Mouse (Mus musculus) large intestine, adult 2 months (tissue): ENCODE measurements around the gene Hspa1b. TPM values are rescaled to one million over a fixed set of nuclear protein-coding genes. Genes with fewer than 3 reads are reported as not detected.
"Not testable (repeated sequence)": the region's sequence is repeated elsewhere in the genome, so short reads cannot be mapped to it uniquely, and the experiment has no call there.

ENCODE experiments used
- DNase-seq: peaks from one replicate; pipeline ENCODE4 v3.0.0-alpha.2; 2012; ENCODE audit warnings: low read depth, low spot score
- WGBS: fragments of 180-500 bp; shearing (Covaris S2); methylation state at CpG from one replicate; pipeline ENCODE4 v1.1.7; 2018; 5-methylcytosine and 5-hydroxymethylcytosine counted together
- polyA plus RNA-seq: library from polyadenylated mRNA; depleted of rRNA; stranded (reverse); fragments of >200 nt; gene quantifications from 2 replicates; pipeline ENCODE4 v1.2.3, GENCODE M21; 2012

The Hspa1b gene
- polyA plus RNA-seq, 1 experiment, result 12.0 TPM

DNA sequence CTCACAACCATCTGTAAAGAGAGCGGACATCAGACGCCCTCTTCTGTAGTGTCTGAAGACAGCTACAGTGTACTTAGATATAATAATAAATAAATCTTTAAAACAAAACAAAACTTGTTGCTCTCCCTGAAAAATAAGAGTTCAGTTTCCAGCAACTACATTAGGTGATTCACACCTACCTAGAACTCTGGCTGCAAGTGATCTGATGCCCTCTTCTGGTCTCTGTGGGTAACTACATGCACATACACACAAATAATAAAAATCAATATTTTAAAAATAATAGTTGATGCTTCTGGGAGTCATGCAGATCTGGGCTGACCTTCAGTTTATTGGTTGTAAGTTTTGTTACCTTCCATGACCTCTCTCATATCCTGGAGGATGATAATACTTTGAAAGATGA lies 25.2 kb upstream of the Hspa1b start:
- DNase-seq, result no peak
- 68% methylated on average over 2 of the region's 2 CpGs for WGBS

DNA sequence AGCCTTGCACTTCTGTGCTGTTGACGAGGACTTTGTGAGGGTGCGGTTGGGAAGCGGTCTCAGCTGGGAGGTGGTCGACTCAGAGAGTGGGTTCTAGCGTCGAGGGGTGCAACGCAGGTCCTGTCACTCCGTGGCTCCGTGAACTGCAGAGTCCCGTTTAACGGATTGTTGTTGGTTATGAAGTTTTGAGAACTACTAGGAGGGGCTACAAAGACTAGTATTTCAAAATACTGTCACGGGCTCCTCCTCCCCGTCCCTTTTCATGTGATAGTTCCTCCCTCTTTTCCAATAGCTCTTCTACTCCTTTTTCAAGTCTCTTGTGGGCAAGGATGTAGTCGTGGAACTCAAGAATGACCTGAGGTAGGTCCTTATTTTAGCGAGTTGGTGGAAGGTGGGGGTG lies 23.3 kb upstream of the Hspa1b start:
- under 1% methylated on average over 15 of the region's 15 CpGs for WGBS
- DNase-seq, result no peak

DNA sequence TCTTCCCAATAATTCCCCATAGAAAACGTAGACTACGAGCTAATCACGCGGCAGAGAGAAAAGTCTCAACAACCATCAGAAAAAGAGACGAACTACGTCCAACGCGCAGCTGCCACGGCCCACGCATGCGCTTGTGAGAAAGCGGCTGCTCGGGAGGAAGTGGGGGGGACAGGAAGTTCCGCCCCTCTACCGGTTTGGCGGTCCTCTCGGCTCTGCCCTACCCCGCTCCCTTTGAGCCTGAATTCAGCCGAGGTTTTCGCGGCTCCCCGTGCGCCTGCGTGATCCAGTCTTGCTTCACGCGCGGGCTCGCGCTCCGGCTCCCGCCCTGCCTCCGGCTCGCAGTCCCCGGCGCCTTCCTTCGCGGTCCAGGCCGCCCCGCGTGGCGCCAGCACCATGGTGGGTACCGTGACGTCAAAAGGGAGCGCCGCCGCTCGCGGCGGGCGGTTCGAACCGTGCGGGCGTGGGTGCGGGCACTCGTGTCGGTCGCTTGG lies 22.7 kb upstream of the Hspa1b start, which contains the start of gene Lsm2:
TSS of gene Lsm2 (plus strand) at position 173 of the 491 bp plus-strand sequence.
- peak; percentile 85 for DNase-seq
- under 1% methylated on average over 58 of the region's 58 CpGs for WGBS

DNA sequence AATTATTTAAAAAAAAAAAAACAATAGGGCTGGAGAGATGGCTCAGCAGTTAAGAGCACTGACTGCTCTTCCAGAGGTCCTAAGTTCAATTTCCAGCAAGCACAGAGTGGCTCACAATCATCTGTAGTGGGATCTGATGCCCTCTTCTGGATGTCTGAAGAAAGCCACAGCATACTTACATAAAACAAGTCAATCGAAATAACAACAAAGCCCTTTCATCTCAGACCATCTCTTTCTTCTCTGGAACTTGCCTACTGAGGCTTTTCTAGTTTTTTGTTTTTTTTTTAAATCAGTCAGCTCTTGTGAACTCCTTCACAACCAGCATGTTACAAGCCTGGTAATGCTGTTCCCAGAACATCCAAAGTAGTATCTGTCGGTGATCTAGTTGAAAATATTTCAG lies 21.6 kb upstream of the Hspa1b start:
- no peak for DNase-seq
- 3% methylated on average over 2 of the region's 2 CpGs for WGBS

DNA sequence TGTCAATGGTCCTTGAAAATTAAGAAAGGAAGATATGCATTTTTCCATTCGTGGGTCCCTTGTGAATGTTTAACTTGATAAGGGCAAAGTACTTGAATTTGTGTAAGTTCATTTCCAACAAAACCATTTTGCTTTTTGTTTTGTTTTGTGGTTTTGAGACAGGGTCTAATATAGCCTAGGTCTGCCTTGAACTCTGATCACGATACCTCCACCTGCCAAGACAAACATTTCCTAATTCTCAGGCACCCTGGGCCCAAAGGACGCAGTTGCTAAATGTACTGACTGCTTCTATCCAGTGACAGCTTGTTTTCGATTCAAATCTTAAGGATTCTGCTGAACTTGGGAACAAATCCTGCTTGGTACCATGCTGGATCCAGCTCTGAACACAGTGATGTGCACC lies 20.6 kb upstream of the Hspa1b start:
- DNase-seq, result no peak

DNA sequence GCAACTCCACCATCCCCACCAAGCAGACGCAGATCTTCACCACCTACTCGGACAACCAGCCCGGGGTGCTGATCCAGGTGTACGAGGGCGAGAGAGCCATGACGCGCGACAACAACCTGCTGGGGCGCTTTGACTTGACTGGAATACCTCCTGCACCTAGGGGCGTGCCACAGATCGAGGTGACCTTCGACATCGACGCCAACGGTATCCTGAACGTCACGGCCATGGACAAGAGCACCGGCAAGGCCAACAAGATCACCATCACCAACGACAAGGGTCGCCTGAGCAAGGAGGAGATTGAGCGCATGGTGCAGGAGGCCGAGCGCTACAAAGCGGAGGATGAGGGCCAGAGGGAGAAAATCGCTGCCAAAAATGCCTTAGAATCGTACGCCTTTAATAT lies 19.2 kb upstream of the Hspa1b start:
- 92% methylated on average over 27 of the region's 27 CpGs for WGBS
- no peak for DNase-seq

More for the DNA sequence above, 20.6 kb upstream of the Hspa1b start:
- 45% methylated on average over 4 of the region's 4 CpGs for WGBS

DNA sequence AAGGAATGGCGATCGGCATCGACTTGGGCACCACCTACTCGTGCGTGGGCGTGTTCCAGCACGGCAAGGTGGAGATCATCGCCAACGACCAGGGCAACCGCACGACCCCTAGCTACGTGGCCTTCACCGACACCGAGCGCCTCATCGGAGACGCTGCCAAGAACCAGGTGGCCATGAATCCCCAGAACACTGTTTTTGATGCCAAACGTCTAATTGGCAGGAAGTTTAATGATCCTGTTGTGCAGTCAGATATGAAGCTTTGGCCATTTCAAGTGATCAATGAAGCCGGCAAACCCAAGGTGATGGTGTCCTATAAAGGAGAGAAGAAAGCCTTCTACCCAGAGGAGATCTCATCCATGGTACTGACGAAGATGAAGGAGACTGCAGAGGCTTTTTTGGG lies 18.0 kb upstream of the Hspa1b start:
- WGBS, result 96% methylated on average over 20 of the region's 20 CpGs
- no peak for DNase-seq

DNA sequence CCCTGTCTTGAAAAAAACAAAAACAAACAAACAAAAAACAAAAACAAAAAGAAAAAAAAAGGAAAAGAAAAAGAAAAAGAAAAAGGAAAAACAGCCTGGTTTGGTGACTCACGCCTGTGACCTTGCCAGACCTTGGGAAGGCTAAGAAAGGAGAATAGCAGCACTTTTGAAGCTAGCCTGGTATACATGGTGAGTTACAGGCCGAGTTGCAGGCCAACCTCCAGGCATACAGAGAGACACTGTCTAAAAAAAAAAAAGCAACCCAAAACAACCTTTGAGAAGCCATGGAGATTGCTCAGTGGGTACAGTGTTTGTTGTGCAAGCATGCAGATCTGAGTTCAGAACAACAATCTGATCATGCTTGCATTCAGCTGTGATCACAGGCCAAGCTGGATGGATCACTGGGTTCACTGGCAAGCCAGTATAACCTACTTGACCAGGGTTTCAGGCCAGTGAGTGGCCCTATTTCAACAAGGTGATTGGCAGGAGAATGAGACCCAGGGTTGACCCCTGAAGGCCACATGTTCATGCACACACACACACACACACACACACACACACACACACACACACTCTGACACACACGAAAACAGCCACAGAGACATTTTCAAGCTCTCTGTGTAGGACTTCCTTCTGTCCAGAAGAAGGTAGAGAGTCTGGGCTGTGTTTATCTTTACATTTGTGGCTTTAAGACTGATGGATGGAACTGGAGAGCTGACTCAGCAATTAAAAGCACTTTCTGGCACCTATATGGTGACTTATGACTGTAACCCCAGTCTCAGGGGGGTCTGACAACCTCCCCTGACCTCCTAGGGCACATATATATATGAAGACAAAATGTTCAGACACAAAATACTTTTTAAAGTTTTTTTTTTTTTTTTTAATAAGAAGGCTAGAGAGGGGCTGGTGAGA lies 16.8 kb upstream of the Hspa1b start:
- DNase-seq, result no peak
- WGBS, result 88% methylated on average over 3 of the region's 3 CpGs

DNA sequence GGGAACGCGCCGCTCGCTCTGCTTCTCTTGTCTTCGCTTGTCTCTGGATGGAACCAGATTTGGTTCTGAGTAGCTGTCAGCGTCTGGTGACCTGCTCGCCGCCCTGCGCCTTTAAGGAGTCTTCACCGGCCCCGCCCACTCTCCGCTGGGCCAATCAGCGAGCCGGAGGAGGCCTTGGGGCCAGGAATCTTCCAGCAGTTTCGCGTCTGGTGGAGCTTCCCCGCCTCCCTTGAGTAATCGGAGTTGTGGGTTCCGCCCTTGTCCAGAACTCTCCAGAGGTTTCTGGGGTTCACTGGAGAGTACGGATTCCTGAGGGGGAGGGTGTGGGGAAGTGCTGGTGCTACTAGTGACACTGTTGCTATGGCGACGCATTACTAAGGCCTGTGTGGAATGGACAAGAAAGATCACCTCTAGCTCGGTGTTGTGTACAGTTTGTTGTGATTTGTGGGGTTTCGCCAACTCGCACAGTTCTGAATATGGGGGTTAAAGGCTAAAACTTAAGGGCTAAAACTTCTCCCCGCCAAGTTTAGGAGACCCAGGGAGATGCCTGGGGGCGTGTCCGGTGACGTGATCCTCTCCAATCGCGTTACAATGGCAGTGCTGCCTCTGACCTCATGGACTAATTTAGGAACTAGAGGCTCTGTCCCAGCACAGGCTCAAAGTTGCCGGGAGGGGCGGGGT lies 13.2 kb upstream of the Hspa1b start, which contains the start of the genes Hspa1a and Hspa1l:
TSS of gene Hspa1a (minus strand) at position 88 of the 681 bp plus-strand sequence.
TSS of gene Hspa1l (plus strand) at position 635 of the 681 bp plus-strand sequence.
- DNase-seq, result not testable (repeated sequence)
- WGBS, result under 1% methylated on average over 33 of the region's 33 CpGs

DNA sequence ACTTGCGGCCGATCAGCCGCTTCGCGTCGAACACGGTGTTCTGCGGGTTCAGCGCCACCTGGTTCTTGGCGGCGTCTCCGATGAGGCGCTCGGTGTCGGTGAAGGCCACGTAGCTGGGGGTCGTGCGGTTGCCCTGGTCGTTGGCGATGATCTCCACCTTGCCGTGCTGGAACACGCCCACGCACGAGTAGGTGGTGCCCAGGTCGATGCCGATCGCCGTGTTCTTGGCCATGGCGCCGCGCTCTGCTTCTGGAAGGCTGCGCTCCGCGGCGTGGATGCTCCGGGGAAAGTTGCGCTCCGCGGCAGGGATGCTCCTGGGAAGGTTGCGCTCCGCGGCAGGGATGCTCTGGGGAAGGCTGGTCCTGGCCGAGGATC lies 12.6 kb upstream of the Hspa1b start:
- 1% methylated on average over 28 of the region's 43 CpGs for WGBS

DNA sequence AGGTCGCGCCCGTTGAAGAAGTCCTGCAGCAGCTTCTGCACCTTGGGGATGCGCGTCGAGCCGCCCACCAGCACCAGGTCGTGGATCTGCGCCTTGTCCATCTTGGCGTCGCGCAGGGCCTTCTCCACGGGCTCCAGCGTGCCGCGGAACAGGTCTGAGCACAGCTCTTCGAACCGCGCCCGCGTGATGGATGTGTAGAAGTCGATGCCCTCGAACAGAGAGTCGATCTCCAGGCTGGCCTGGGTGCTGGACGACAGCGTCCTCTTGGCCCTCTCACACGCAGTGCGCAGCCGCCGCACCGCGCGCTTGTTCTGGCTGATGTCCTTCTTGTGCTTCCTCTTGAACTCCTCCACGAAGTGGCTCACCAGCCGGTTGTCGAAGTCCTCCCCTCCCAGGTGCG lies 11.8 kb upstream of the Hspa1b start:
- WGBS, result 38% methylated on average over 26 of the region's 37 CpGs
- not testable (repeated sequence) for DNase-seq

More for the DNA sequence above, 12.6 kb upstream of the Hspa1b start:
- not testable (repeated sequence) for DNase-seq

DNA sequence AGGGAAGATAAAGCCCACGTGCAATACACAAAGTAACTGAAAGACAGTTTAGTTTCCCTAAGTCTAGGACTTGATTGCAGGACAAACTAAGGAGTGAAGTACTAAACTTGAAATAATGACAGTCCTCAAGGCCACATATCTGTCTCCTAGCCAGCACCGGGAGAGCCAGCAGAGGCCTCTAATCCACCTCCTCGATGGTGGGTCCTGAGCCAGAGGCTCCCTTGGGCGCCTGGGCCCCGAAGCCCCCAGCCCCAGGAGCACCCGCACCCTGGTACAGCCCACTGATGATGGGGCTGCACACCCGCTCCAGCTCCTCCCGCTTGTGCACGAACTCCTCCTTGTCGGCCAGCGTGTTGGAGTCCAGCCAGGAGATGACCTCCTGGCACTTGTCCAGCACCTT lies 10.8 kb upstream of the Hspa1b start, which contains the start of gene Gm20481:
TSS of gene Gm20481 (plus strand) at position 91 of the 400 bp plus-strand sequence.
- not testable (repeated sequence) for DNase-seq
- 57% methylated on average over 6 of the region's 11 CpGs for WGBS

DNA sequence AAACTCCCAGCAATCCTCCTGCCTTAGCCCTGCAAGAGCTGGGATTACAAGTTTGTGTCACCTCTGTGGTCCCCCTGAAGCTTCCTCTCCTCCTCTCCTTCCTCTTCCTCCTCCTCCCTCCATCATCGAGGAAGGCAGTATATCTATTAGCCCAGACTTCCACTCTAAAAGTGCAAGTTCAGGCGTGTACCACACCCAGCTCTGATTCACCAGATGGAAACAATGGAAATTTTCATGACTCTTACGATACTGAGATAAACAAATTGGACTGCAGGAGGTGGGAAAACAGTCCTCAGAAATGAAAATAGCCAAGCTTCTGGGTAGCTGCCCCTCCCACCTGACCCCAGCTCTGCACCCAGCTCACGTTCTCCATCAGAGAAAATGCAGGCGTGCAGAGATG lies 6.6 kb upstream of the Hspa1b start:
- 39% methylated on average over 5 of the region's 5 CpGs for WGBS

DNA sequence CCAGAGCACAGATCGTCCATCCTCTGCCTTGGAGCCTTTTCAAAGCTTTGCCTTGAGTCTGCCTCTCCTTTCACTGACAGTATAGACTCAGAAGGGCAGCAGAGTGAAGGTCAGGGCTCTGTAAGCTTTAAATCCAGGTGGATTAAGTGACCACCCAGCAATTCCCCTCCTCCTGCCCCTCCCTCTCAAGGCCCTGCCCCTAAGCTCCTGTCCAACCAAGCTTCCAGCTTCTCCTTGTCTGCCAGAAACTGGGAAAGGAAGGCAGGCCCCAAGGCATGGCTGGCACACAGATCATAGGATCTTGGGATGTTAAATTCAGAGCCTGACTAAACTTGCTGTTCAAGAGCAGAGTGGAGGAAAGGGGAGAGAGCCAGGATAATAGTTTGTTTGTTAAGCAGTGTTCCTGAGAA lies 5.6 kb upstream of the Hspa1b start:
- no peak for DNase-seq
- 18% methylated on average over 1 of the region's 1 CpGs for WGBS

More for the DNA sequence above, 6.6 kb upstream of the Hspa1b start:
- no peak for DNase-seq

DNA sequence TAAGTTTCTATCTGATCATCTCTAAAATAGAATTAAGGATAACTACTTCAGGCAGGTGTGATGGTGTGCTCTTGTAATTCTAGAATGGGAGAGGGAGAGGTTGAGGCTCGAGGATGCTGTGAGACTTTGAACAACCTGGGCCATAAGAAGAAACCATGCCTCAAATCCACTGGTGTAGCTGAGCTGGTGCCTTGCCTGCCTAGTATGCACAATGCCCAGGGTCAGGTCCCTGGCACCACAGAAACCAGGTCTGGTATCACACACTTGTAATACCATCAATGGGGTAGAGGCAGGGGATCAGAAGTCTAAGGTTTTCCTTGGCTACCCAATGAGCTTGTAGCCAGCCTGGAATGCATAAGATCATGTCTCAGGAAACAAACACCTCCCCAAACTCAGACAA lies 3.8 kb upstream of the Hspa1b start:
- WGBS, result 76% methylated on average over 1 of the region's 1 CpGs
- no peak for DNase-seq

DNA sequence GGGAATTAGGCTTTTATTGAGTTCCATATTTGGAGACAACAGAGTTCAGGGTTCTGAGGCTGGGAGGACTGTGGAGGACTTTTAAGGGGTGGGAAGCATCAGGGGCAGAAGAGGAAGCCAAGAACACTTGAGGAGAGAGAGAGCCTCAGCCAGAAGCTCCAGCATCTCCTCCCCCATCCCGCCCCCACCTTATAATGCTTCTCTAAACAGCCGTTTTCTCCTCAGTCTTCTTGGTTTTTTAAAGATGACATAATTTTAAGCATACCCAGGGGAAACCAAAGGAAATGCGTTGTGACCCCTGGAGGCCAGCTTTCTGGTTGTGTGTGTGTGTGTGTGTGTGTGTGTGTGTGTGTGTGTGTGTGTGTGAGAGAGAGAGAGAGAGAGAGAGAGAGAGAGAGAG lies 3.1 kb upstream of the Hspa1b start:
- DNase-seq, result no peak
- WGBS, result 46% methylated on average over 3 of the region's 3 CpGs

DNA sequence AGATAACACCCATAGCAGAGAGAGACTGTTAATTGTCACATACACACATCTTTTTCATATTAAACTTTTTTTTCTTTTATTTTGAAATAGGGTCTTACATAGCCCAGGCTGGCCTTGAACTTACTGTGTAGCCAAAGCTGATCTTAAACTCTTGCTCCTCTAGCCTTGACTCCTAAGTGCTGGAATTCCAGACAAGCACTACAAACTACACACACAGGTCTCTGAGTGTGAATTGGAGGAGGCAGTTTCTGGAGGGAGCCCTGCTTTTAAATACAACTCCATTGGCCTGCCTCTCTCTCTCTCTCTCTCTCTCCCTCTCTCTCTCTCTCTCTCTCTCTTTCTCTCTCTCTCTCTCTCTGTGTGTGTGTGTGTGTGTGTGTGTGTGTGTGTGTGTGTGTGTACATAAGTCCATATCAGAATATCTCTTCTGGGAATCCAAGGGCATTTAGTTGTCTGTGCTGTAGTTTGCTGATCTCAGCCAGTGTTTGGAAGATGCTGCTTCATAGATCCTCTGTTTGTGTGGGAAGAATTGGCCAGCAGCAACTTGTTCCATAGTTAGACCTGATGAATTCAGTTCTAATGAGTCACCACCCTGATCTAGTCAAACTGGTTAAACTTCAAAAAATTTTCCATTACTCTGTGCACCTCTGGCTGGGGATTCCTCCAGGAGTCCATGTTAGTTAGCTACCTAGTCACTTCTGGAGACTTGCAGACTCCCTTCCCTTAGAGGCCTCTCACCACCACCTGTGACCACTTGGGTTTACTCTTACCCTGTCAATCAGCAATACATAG lies 1.9 kb upstream of the Hspa1b start:
- no peak for DNase-seq

DNA sequence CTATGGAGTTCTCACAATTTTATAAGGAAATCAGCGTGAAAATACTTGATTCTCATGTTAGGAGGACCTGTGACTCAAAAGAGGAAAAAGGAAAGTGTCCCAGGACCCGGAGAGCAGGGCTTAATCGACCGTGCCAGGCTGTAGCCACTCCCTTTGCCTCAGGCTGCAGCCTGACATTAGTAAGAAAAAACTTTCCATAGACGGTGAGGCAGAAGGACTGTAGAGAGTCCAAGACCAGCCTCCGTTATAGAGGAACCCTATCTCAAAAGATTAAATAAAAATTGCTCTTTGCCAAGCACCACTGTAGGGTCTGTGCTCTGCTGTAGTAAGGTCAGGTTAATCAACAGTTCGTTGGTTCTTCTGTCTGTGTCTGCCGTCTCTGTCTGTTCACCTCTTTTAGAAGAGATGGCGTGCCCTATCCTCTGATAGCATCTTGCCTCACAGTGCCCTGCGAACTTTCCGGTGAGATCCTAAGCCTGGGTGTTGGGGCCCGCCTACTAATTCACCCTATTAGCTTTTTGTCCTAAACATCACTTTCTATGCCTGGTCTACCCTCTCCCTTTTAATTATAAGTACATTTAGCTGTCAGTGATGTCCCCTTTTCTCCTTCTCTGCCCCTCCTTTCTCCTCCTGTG lies 960 bp upstream of the Hspa1b start:
- DNase-seq, result no peak
- 15% methylated on average over 12 of the region's 12 CpGs for WGBS

DNA sequence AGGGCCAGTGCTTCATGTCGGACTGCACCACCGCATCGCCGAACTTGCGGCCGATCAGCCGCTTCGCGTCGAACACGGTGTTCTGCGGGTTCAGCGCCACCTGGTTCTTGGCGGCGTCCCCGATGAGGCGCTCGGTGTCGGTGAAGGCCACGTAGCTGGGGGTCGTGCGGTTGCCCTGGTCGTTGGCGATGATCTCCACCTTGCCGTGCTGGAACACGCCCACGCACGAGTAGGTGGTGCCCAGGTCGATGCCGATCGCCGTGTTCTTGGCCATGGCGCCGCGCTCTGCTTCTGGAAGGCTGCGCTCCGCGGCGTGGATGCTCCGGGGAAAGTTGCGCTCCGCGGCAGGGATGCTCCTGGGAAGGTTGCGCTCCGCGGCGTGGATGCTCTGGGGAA lies 306 bp downstream of the Hspa1b start:
- WGBS, result 0% methylated on average over 33 of the region's 47 CpGs
- not testable (repeated sequence) for DNase-seq
